Mouse (Mus musculus) CH12.LX (cell line): ENCODE measurements around the gene Trp53rka.

Source experiments
- CTCF ChIP-seq, 2 experiments: IDR thresholded peaks in 1 of 2; conservative IDR thresholded peaks in 1 of 2; 2 replicates each; pipeline ENCODE4 v1.5.1; 2011 to 2012; ENCODE audit warnings: low read depth in 2 of 2, low read length in 2 of 2, improper control_type of control experiment in 1 of 2, inconsistent platforms in 1 of 2, mild to moderate bottlenecking in 1 of 2, moderate library complexity in 1 of 2
- ELF1 ChIP-seq: IDR thresholded peaks from 2 replicates; pipeline ENCODE4 v1.6.1; 2014; ENCODE audit warnings: low read depth, mild to moderate bottlenecking, inconsistent platforms, low read length, improper control_type of control experiment
- ETS1 ChIP-seq: conservative IDR thresholded peaks from 2 replicates; pipeline ENCODE4 v1.6.1; 2012; ENCODE audit warnings: low read depth, mild to moderate bottlenecking, inconsistent platforms, low read length, improper control_type of control experiment, moderate library complexity
- JUND ChIP-seq: conservative IDR thresholded peaks from 2 replicates; pipeline ENCODE4 v1.6.1; 2011; ENCODE audit warnings: low read depth, low read length, improper control_type of control experiment
- MAX ChIP-seq: IDR thresholded peaks from 2 replicates; pipeline ENCODE4 v1.6.1; 2011; ENCODE audit warnings: low read length, improper control_type of control experiment
- MEF2A ChIP-seq: IDR thresholded peaks from 2 replicates; pipeline ENCODE4 v1.6.1; 2014; ENCODE audit warnings: low read depth, mild to moderate bottlenecking, inconsistent platforms, low read length, improper control_type of control experiment, borderline replicate concordance
- MXI1 ChIP-seq: IDR thresholded peaks from 2 replicates; pipeline ENCODE4 v1.6.1; 2011; ENCODE audit warnings: mild to moderate bottlenecking, low read depth, low read length, improper control_type of control experiment
- POLR2A ChIP-seq: IDR thresholded peaks from 2 replicates; pipeline ENCODE4 v1.6.1; 2011; ENCODE audit warnings: low read depth, mild to moderate bottlenecking, improper control_type of control experiment, low read length
- RCOR1 ChIP-seq: conservative IDR thresholded peaks from 2 replicates; pipeline ENCODE4 v1.6.1; 2012; ENCODE audit warnings: low read depth, mild to moderate bottlenecking, inconsistent platforms, low read length, improper control_type of control experiment
- UBTF ChIP-seq: IDR thresholded peaks from 2 replicates; pipeline ENCODE4 v1.6.1; 2012; ENCODE audit warnings: low read depth, mild to moderate bottlenecking, inconsistent platforms, low read length, improper control_type of control experiment, moderate library complexity
- USF1 ChIP-seq: IDR thresholded peaks from 2 replicates; pipeline ENCODE4 v1.6.1; 2014; ENCODE audit warnings: low read depth, mild to moderate bottlenecking, inconsistent platforms, low read length, improper control_type of control experiment
- USF2 ChIP-seq: conservative IDR thresholded peaks from 2 replicates; pipeline ENCODE4 v1.6.1; 2011; ENCODE audit warnings: low read depth, low read length, improper control_type of control experiment
- ZC3H11A ChIP-seq: IDR thresholded peaks from 2 replicates; pipeline ENCODE4 v1.6.1; 2012; ENCODE audit warnings: low read depth, mild to moderate bottlenecking, inconsistent platforms, low read length, improper control_type of control experiment

GRCm38 (mm10) chr2:165475412-165475811 lies 17.7 kb downstream of the Trp53rka start:
- TF ChIP-seq CTCF (conservative IDR thresholded peaks at IDR 0.05 in 1 of 2, IDR thresholded peaks at IDR 0.05 in 1 of 2; ENCODE audit: low read depth in 2 of 2, low read length in 2 of 2), result no peak
- TF ChIP-seq MXI1, result no peak
- TF ChIP-seq MAX, result no peak
- TF ChIP-seq MEF2A, result no peak
- TF ChIP-seq USF1, result no peak
- TF ChIP-seq ELF1, result no peak
- TF ChIP-seq JUND, result no peak
- TF ChIP-seq POLR2A, result no peak
- TF ChIP-seq UBTF, result no peak
- no peak for TF ChIP-seq ZC3H11A
- no peak for TF ChIP-seq ETS1
- TF ChIP-seq USF2, result no peak
- no peak for TF ChIP-seq RCOR1
